Mouse (Mus musculus): ENCODE data around the gene Rcsd1.

GRCm38 (mm10) chr1:165660774-165661173 is 48.8 kb downstream of the Rcsd1 start:
- TF ChIP-seq CTCF (IDR thresholded peaks at IDR 0.05; ENCODE audit: low read depth, low read length) (peak; percentile 53), POLR2A (IDR thresholded peaks at IDR 0.05; ENCODE audit: extremely low read depth, insufficient read depth, low read length) (no peak)
